Mouse (Mus musculus) thymus, adult 2 months (tissue): ENCODE results near the gene Nabp2.

Experiments used
- CTCF ChIP-seq: fragments of 200-500 bp; IDR thresholded peaks from 2 replicates; pipeline ENCODE4 v1.5.1; 2012; ENCODE audit warnings: mild to moderate bottlenecking, control low read depth, low read length, moderate library complexity, borderline replicate concordance; ENCODE audit not compliant: control insufficient read depth, poor library complexity, insufficient read depth; ENCODE audit errors: extremely low read depth
- POLR2A ChIP-seq: fragments of 200-500 bp; IDR thresholded peaks from 2 replicates; pipeline ENCODE4 v1.6.1; 2012; ENCODE audit warnings: mild to moderate bottlenecking, low read length, control low read depth, moderate library complexity; ENCODE audit not compliant: control insufficient read depth, poor library complexity, insufficient read depth; ENCODE audit errors: extremely low read depth

DNA sequence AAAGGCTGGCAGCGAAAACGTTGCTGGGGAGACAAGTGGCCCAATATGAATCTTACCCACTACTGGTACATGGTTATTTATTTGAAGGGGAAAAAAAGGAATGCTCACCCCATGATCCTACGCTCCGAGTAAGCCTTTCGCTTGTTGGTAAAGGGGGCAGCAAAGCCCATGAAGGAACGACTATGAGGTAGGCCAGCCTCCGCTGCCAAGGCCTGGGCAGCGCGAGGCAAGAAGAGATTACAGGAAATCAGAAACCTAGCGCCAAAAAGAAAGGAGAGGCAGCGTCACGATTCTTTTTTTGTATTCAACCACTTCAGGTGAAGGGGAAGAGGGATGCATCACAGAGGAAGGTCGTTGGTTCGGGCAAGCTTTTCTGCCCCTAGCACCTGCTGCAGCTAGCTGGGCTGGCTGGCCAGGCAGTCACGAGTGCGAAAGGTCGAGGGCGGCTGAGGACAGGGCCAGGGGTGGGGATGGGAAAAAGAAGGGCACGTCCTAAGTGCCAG, 43.3 kb downstream of the Nabp2 start:
- TF ChIP-seq CTCF (no peak), POLR2A (no peak)
